Mouse (Mus musculus) kidney, adult 2 months (tissue): ENCODE measurements around the gene Recql.

ENCODE experiments used
- CTCF ChIP-seq: fragments of 200-500 bp; conservative IDR thresholded peaks from 2 replicates; pipeline ENCODE4 v1.5.1; 2011; ENCODE audit warnings: low read depth, mild to moderate bottlenecking, control low read depth, low read length, moderate library complexity, mixed read lengths; ENCODE audit not compliant: insufficient read depth, insufficient read length
- POLR2A ChIP-seq: fragments of 200-500 bp; IDR thresholded peaks from one replicate; pipeline ENCODE4 v1.6.1; 2011; ENCODE audit warnings: low read depth, low read length, control low read depth

DNA sequence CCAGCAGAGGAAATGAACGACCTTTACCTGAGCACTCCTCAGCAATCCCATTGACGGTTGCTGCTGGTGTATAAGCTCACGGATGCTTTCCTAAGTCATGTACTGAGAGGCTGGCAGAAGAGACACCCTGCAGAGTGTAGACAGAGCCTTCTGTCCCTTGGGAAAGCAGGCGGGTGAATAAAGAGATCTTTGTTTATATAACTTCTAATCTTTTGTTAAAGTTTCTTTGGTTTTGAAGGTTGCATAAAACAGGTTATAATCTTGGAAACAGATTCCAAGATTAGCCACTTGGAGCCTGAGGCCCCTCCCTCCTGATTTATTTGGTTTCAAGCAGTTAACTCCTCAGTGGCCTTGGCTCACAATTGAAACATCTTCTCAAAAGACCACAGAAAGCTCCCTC, 64.0 kb downstream of the Recql start, which contains the start of gene Slco1a5:
- TF ChIP-seq POLR2A (no peak), CTCF (no peak)
